Mouse (Mus musculus) lung, adult 2 months (tissue): ENCODE data around the gene Ddx42.

ENCODE experiments used
- CTCF ChIP-seq: fragments of 200-500 bp; IDR thresholded peaks from 2 replicates; pipeline ENCODE4 v1.5.1; 2011; ENCODE audit warnings: mild to moderate bottlenecking, low read length, control low read depth; ENCODE audit not compliant: insufficient read depth
- POLR2A ChIP-seq: fragments of 200-500 bp; IDR thresholded peaks from 2 replicates; pipeline ENCODE4 v1.6.1; 2011; ENCODE audit warnings: low read depth, mild to moderate bottlenecking, control low read depth, low read length, borderline replicate concordance; ENCODE audit errors: extremely low read depth

DNA sequence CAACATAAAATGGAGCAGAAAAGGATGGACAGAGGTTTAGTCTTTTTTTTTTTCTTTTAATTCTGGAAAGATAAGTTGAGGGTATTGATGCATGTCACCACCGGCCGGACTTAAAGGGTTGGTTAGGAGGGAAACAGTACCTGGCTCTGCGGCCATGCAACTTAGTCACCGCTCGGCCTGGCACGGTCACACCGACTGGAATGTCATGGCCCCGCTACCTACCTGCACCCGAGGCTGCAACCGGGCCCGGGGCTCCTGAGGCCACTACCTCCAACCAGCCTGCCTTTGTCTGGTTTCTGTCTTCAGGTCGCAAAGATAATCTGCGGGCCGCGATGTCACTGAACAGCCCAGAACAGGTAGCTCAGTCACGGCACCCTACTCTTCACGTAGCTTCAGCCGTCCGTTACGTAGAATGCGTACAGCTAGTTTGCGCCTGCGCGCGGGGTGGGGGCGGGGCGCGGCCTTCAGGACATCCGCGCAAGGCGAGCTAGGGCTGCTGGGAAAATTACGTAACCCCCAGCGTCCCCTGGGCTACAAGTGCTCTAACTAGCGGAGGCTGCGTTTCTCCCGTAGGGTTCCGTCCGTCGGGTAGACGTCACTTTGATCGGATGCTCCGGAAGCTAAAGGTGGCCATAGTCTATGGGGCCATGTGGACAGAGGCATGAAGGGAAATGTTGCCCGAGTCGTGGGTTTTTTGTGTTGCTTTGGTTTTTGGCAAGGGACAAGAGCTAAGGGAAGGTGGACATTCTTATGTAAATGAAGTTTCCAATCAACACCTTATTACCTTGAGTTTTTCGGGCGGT lies 598 bp upstream of the Ddx42 start, which contains the start of gene Ccdc47:
- TF ChIP-seq CTCF (no peak), POLR2A (peak; percentile 80; the same call in 1 of the 2 replicates)
